ENCODE assay signal across 28 mouse cellular contexts in the genomic region with DNA sequence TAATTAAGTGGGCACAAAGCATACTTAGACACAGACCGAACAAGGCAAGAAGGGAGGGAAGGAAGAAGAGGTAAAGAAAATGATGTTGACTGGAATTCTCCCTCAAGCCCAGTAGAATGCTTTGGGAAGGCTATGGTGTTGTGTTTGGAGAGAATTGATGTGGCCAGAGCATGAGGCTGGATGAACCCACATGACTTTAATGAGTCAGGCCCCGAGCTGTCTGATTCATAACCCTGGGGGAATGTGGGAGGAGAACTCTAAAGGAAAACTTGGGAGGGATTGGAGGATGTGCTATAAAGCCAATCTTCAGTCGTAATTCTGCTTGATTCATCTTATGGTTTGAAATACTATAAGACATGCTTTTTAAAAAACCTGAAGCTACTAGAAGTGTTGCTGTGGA.
DNase-seq lines count a peak whose midpoint lies in the region; TF ChIP-seq lines count a peak whose summit lies in the region.
"Had no signal": no experiment of that assay in that cellular context is flagged by ENCODE, and none has a peak within 500 bp of the region (broad histone marks: within the 10 kb centered on the region; RNA-seq: fewer than 3 reads in every experiment).

No protein-coding gene starts in this region.

- H3K79me2 ChIP-seq in C2C12 (ENCODE audit: control insufficient read depth, insufficient read depth): no peaks in the 10 kb centered on the region

- intact Hi-C loops in gastrocnemius, postnatal 36 days (cut with DNase I): no loop called here
- intact Hi-C loops in left cerebral cortex, postnatal 4 days (cut with DNase I): no loop called here
- intact Hi-C loops in left cerebral cortex, adult 2 months (cut with DNase I): no loop called here

- peak; percentile 12 for DNase-seq in gastrocnemius, postnatal 25 days
- DNase-seq in gastrocnemius, postnatal 36 days: no peak
- peak; percentile 61 for DNase-seq in 3134 (ENCODE audit: extremely low read depth, insufficient read length, low spot score)
- DNase-seq in fibroblast of lung, adult 2 months (ENCODE audit: low read depth): peak; percentile 75
- no peak for DNase-seq in left cerebral cortex, postnatal 4 days
- no peak for DNase-seq in left cerebral cortex, adult 2 months (ENCODE audit: extremely low spot score in 1 of 2, low spot score in 2 of 2)
- DNase-seq: adrenal gland, adult 2 months; cerebellum, adult 2 months; cerebellum, postnatal 14 days; heart, postnatal 10 days; kidney, adult 2 months; kidney, postnatal 10 days; layer of hippocampus, postnatal 36 days; liver; lung, adult 2 months; lung, postnatal 14 days; right cerebral cortex, postnatal 4 days had no signal

- H3K27me3 ChIP-seq in C2C12 (ENCODE audit: control insufficient read depth, insufficient read depth, insufficient read length): no peaks in the 10 kb centered on the region
- H3K27me3 ChIP-seq: heart, embryonic 13.5 days; hindbrain, embryonic 12.5 days; intestine, embryonic 15.5 days; midbrain, embryonic 15.5 days; neural tube, embryonic 13.5 days; stomach, embryonic 15.5 days had no signal

- no peak overlapping the region for H3K27ac ChIP-seq in left cerebral cortex, adult 2 months
- H3K27ac ChIP-seq: heart, adult 2 months; heart, embryonic 13.5 days; hindbrain, embryonic 12.5 days; hindbrain, postnatal 0 days; intestine, embryonic 15.5 days; liver, embryonic 14.5 days; midbrain, embryonic 15.5 days; neural tube, embryonic 13.5 days; stomach, embryonic 15.5 days had no signal

- H3ac ChIP-seq in C2C12 (ENCODE audit: control insufficient read depth, insufficient read length, low read depth): no peak overlapping the region

- no peak overlapping the region for H3K4me3 ChIP-seq in C2C12 (ENCODE audit: insufficient read depth, poor library complexity, severe bottlenecking)
- H3K4me3 ChIP-seq in left cerebral cortex, adult 2 months: no peak overlapping the region
- H3K4me3 ChIP-seq: heart, adult 2 months; heart, embryonic 13.5 days; hindbrain, embryonic 12.5 days; intestine, embryonic 15.5 days; midbrain, embryonic 15.5 days; neural tube, embryonic 13.5 days; stomach, embryonic 15.5 days had no signal

- no peaks in the 10 kb centered on the region for H3K36me3 ChIP-seq in C2C12 (ENCODE audit: control insufficient read depth, insufficient read depth)
- H3K36me3 ChIP-seq: G1E; hindbrain, embryonic 12.5 days; intestine, embryonic 15.5 days; midbrain, embryonic 15.5 days; stomach, embryonic 15.5 days had no signal

- TF ChIP-seq CTCF in C2C12 (IDR thresholded peaks at IDR 0.05; ENCODE audit: control insufficient read depth, insufficient read depth, insufficient read length): no peak
- TF ChIP-seq CTCF in left cerebral cortex, adult 2 months (IDR thresholded peaks at IDR 0.05): no peak

- no peaks in the 10 kb centered on the region for H3K79me3 ChIP-seq in C2C12 (ENCODE audit: low read depth)

TF ChIP-seq in C2C12, 6 proteins besides CTCF, POLR2A, EP300 and RAD21:
- TF ChIP-seq MYOG (IDR thresholded peaks at IDR 0.05; ENCODE audit: control insufficient read depth, extremely low read depth, insufficient read length) (no peak), MAX (IDR thresholded peaks at IDR 0.05) (peak; percentile 97), USF1 (IDR thresholded peaks at IDR 0.05; ENCODE audit: low read depth) (peak; percentile 66), FOSL1 (IDR thresholded peaks at IDR 0.05; ENCODE audit: insufficient read depth, low read length, poor library complexity, severe bottlenecking) (peak; percentile 90)

Comparison
In these comparisons a context has a peak if more than half of its experiments do, and no peak if none do; other contexts are left out.
1. DNase-seq: peak in gastrocnemius, postnatal 25 days (single experiment), 3134 (single experiment) and fibroblast of lung, adult 2 months (single experiment); none in gastrocnemius, postnatal 36 days (0 of 2), left cerebral cortex, postnatal 4 days (single experiment) and left cerebral cortex, adult 2 months (0 of 2).